Mouse (Mus musculus): ENCODE measurements around the gene CN725425. TPM values are rescaled to one million over a fixed set of nuclear protein-coding genes. Genes with fewer than 3 reads are reported as not detected.

CN725425 gene
- polyA plus RNA-seq, 1 experiment from 2014 or later = not detected

GRCm38 (mm10) chr15:91171332-91171731 is 28.0 kb upstream of the CN725425 start:
- ATAC-seq (replicated peaks; ENCODE audit: insufficient number of reproducible peaks, low FRiP score, low TSS enrichment, low read depth) (no peak), DNase-seq (ENCODE audit: low spot score) (no peak)
- Histone ChIP-seq H3K4me2 (ENCODE audit: low read depth, low read length) (no peak overlapping the region), H3K27ac (replicated peaks; ENCODE audit: low read depth, low read length) (0 out of 2 replicates have a peak overlapping the region, but pooled peaks have one; percentile 20), H3K27me3 (ENCODE audit: control insufficient read depth, insufficient read depth, low read length) (no peaks in the 10 kb centered on the region), H3K4me3 (ENCODE audit: low read depth, low read length) (no peak overlapping the region), H3K4me1 (ENCODE audit: control insufficient read depth, insufficient read depth, low read length) (no peaks in the 10 kb centered on the region), H3K9ac (replicated peaks; ENCODE audit: low read length) (no peak overlapping the region), H3K9me3 (replicated peaks; ENCODE audit: control insufficient read depth, low read length) (no peaks in the 10 kb centered on the region), H3K36me3 (replicated peaks; ENCODE audit: control insufficient read depth, insufficient read depth, low read depth, low read length) (no peaks in the 10 kb centered on the region)
- WGBS = 71% methylated on average over 4 of the region's 4 CpGs

GRCm38 (mm10) chr15:91172193-91172592 is 27.1 kb upstream of the CN725425 start:
- WGBS = 49% methylated on average over 4 of the region's 4 CpGs

DNA sequence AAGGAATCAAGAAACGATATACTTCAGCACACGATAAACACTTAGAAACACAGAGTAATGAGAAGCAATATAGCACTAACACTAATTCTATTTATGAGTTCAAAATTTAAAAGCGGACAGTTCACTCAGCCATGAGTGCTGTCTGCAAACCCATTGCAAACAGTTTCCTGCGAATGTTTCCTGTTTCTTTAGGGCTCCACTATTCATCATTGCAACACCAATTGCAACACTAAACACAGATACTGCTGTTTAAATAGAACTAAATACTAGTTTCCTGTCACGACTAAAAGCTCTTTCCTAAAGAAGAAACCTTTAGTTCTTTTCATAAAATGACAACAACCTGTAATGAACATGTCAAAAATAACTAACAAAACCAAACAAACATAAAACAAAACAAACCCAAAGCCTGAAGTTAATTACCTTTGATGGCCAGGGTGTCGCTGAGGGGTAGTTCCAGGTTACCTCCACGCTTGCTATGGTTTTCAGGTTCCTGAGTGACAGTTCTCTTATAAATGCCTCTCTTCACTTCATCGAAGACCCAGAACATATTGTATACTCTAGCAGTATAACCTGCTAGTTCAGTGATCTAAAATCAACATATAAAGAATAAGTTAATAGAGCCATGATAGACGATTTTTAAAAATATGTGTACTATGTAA is 20.5 kb upstream of the CN725425 start:
- Histone ChIP-seq H3K36me3 (replicated peaks; ENCODE audit: control insufficient read depth, insufficient read depth, low read depth, low read length) (no peaks in the 10 kb centered on the region), H3K4me1 (ENCODE audit: control insufficient read depth, insufficient read depth, low read length) (no peaks in the 10 kb centered on the region), H3K27ac (replicated peaks; ENCODE audit: low read depth, low read length) (no peak overlapping the region), H3K9me3 (replicated peaks; ENCODE audit: control insufficient read depth, low read length) (no peaks in the 10 kb centered on the region), H3K4me2 (ENCODE audit: low read depth, low read length) (no peak overlapping the region), H3K4me3 (ENCODE audit: low read depth, low read length) (no peak overlapping the region), H3K27me3 (ENCODE audit: control insufficient read depth, insufficient read depth, low read length) (no peaks in the 10 kb centered on the region), H3K9ac (replicated peaks; ENCODE audit: low read length) (no peak overlapping the region)
- DNase-seq (ENCODE audit: low spot score) (no peak), ATAC-seq (replicated peaks; ENCODE audit: insufficient number of reproducible peaks, low FRiP score, low TSS enrichment, low read depth) (no peak)
- WGBS = 74% methylated on average over 9 of the region's 9 CpGs

More at GRCm38 (mm10) chr15:91172193-91172592, 27.1 kb upstream of the CN725425 start:
- no peaks in the 10 kb centered on the region for H3K9me3 ChIP-seq (replicated peaks; ENCODE audit: control insufficient read depth, low read length)
- no peaks in the 10 kb centered on the region for H3K36me3 ChIP-seq (replicated peaks; ENCODE audit: control insufficient read depth, insufficient read depth, low read depth, low read length)
- no peak overlapping the region for H3K9ac ChIP-seq (replicated peaks; ENCODE audit: low read length)
- DNase-seq (ENCODE audit: low spot score) (peak; percentile 69), ATAC-seq (replicated peaks; ENCODE audit: insufficient number of reproducible peaks, low FRiP score, low TSS enrichment, low read depth) (no peak)
- H3K27me3 ChIP-seq (ENCODE audit: control insufficient read depth, insufficient read depth, low read length) = no peaks in the 10 kb centered on the region
- H3K27ac ChIP-seq (replicated peaks; ENCODE audit: low read depth, low read length) = no peak overlapping the region
- no peak overlapping the region for H3K4me2 ChIP-seq (ENCODE audit: low read depth, low read length)
- no peak overlapping the region for H3K4me3 ChIP-seq (ENCODE audit: low read depth, low read length)
- H3K4me1 ChIP-seq (ENCODE audit: control insufficient read depth, insufficient read depth, low read length) = no peaks in the 10 kb centered on the region

- no peak for DNase-seq (ENCODE audit: low spot score)
- Histone ChIP-seq H3K4me3 (ENCODE audit: low read depth, low read length) (no peak overlapping the region), H3K27me3 (ENCODE audit: control insufficient read depth, insufficient read depth, low read length) (no peaks in the 10 kb centered on the region), H3K27ac (replicated peaks; ENCODE audit: low read depth, low read length) (no peak overlapping the region), H3K9me3 (replicated peaks; ENCODE audit: control insufficient read depth, low read length) (no peaks in the 10 kb centered on the region), H3K36me3 (replicated peaks; ENCODE audit: control insufficient read depth, insufficient read depth, low read depth, low read length) (no peaks in the 10 kb centered on the region), H3K9ac (replicated peaks; ENCODE audit: low read length) (no peak overlapping the region), H3K4me2 (ENCODE audit: low read depth, low read length) (no peak overlapping the region), H3K4me1 (ENCODE audit: control insufficient read depth, insufficient read depth, low read length) (no peaks in the 10 kb centered on the region)
- 73% methylated on average over 15 of the region's 15 CpGs for WGBS
- no peak for ATAC-seq (replicated peaks; ENCODE audit: insufficient number of reproducible peaks, low FRiP score, low TSS enrichment, low read depth)
These were observed 19.2 kb upstream of the CN725425 start for GRCm38 (mm10) chr15:91179911-91180622.

- WGBS = 63% methylated on average over 6 of the region's 6 CpGs
- ATAC-seq (replicated peaks; ENCODE audit: insufficient number of reproducible peaks, low FRiP score, low TSS enrichment, low read depth) (no peak), DNase-seq (ENCODE audit: low spot score) (no peak)
- Histone ChIP-seq H3K27ac (replicated peaks; ENCODE audit: low read depth, low read length) (no peak overlapping the region), H3K36me3 (replicated peaks; ENCODE audit: control insufficient read depth, insufficient read depth, low read depth, low read length) (no peaks in the 10 kb centered on the region), H3K4me3 (ENCODE audit: low read depth, low read length) (no peak overlapping the region), H3K4me1 (ENCODE audit: control insufficient read depth, insufficient read depth, low read length) (no peaks in the 10 kb centered on the region), H3K4me2 (ENCODE audit: low read depth, low read length) (no peak overlapping the region), H3K9me3 (replicated peaks; ENCODE audit: control insufficient read depth, low read length) (no peaks in the 10 kb centered on the region), H3K9ac (replicated peaks; ENCODE audit: low read length) (no peak overlapping the region), H3K27me3 (ENCODE audit: control insufficient read depth, insufficient read depth, low read length) (no peaks in the 10 kb centered on the region)
These were observed 12.9 kb upstream of the CN725425 start for GRCm38 (mm10) chr15:91186358-91186757.

DNA sequence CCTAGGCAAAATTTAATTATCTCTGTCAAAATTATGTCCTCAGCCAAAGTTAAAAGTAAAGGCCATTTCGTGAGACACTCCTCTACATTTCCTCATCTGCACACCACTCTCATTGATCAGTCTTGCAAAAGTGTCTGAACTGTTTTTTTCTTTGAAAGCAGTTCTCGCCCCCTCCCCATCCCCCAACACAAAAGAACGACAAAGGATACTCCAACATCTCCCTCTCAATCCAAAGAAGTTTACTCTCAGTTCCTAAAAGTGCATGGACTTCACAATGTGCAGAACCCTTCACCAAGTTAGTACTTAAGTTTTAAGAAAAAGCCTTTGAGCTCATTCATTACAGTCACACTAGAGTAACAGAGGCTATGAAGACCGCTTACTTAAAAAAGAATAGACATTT is 9.3 kb upstream of the CN725425 start:
- H3K27ac ChIP-seq (replicated peaks; ENCODE audit: low read depth, low read length) = no peak overlapping the region
- DNase-seq (ENCODE audit: low spot score) (peak; percentile 27), ATAC-seq (replicated peaks; ENCODE audit: insufficient number of reproducible peaks, low FRiP score, low TSS enrichment, low read depth) (no peak)
- H3K36me3 ChIP-seq (replicated peaks; ENCODE audit: control insufficient read depth, insufficient read depth, low read depth, low read length) = no peaks in the 10 kb centered on the region
- H3K4me1 ChIP-seq (ENCODE audit: control insufficient read depth, insufficient read depth, low read length) = no peaks in the 10 kb centered on the region
- no peaks in the 10 kb centered on the region for H3K27me3 ChIP-seq (ENCODE audit: control insufficient read depth, insufficient read depth, low read length)
- peak overlapping the region; percentile 54 for H3K4me2 ChIP-seq (ENCODE audit: low read depth, low read length)
- 31% methylated on average over 4 of the region's 4 CpGs for WGBS
- H3K9me3 ChIP-seq (replicated peaks; ENCODE audit: control insufficient read depth, low read length) = no peaks in the 10 kb centered on the region
- no peak overlapping the region; the same call in 1 of the 2 replicates for H3K9ac ChIP-seq (replicated peaks; ENCODE audit: low read length)
- H3K4me3 ChIP-seq (ENCODE audit: low read depth, low read length) = peak overlapping the region; percentile 36

DNA sequence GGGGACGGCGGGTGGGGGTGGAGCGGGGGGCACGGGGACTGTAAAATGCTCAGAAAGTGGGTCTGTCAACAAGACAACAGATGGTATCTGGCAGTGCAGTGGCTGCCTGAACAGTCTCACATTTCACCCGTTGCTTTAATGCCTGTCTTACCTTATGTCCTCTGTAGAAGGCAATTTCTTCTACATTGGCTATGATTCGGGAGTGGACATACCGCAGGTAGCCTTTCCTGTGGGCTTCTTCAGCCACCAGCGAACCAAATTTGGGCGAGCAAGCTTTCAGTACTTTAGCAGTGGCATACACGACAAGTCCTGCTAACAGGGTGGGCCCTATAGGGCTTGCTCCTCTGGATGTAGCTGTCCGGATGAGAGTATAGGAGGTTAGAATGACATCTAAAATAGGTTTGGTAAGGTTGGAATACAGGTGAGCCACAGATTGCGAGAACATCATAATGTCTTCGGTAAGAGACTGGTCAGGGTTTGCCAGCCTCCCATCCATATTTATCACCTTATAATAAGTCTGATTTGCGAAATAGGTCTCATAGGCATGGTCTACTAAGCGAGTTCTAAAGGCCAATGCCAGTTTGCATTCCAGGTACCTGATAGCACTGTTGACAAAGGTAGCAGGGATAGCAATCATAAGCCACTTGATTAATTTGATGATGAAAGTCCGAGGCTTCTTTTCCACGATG is 8.6 kb upstream of the CN725425 start:
- H3K27me3 ChIP-seq (ENCODE audit: control insufficient read depth, insufficient read depth, low read length) = no peaks in the 10 kb centered on the region
- H3K36me3 ChIP-seq (replicated peaks; ENCODE audit: control insufficient read depth, insufficient read depth, low read depth, low read length) = no peaks in the 10 kb centered on the region
- no peaks in the 10 kb centered on the region for H3K4me1 ChIP-seq (ENCODE audit: control insufficient read depth, insufficient read depth, low read length)
- H3K4me3 ChIP-seq (ENCODE audit: low read depth, low read length) = peak overlapping the region; percentile 36
- DNase-seq (ENCODE audit: low spot score) = no peak
- no peaks in the 10 kb centered on the region for H3K9me3 ChIP-seq (replicated peaks; ENCODE audit: control insufficient read depth, low read length)
- H3K9ac ChIP-seq (replicated peaks; ENCODE audit: low read length) = peak overlapping the region; percentile 30; the same call in 1 of the 2 replicates
- no peak overlapping the region for H3K27ac ChIP-seq (replicated peaks; ENCODE audit: low read depth, low read length)
- 0 out of 2 replicates have a peak, but pooled peaks have one; percentile 26 for ATAC-seq (replicated peaks; ENCODE audit: insufficient number of reproducible peaks, low FRiP score, low TSS enrichment, low read depth)
- 39% methylated on average over 17 of the region's 17 CpGs for WGBS
- H3K4me2 ChIP-seq (ENCODE audit: low read depth, low read length) = peak overlapping the region; percentile 54

Data from embryonic facial prominence, embryonic 11.5 days (tissue).